Mouse (Mus musculus): ENCODE data around the gene Adtrp.

Adtrp gene

DNA sequence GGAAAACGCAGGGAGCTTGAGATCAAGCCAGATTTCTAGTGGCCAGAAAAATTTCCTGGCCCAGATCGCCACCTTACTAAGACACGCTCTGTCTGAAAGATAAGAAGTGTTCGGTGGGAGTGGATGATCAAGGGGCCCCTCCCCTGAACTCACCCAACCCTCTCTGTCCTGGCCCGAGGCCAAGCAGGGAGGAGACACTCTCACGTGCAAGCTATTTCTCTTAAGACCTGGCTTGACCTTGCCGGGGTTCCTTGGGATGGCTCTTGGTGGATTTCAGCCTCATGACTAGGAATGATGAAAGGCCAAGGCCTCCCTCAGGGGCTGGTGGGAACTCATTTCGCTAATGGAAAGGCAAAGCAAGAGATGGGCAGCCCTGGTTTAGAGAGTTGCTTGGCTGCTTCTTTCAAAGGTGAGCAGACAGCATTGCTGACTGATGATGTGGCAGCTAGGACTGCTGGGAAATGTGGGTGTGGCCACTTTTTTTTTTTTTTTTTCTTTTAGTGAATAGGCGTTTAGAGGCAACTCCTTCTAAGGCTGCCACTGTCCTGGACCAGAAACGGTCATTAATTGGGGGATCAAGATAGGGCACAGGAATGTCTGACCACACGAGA lies at the start of gene Adtrp:
Gene Adtrp, minus strand, starts transcription at position 169 of the 611 bp plus-strand sequence.
- in situ Hi-C loops (cut with MboI; ENCODE audit: low pct_unique_long_range_greater_than_20kb in 1 of 2, low sequenced_read_pairs in 2 of 2, unreplicated experiment in 1 of 2), result no loop called here

DNA sequence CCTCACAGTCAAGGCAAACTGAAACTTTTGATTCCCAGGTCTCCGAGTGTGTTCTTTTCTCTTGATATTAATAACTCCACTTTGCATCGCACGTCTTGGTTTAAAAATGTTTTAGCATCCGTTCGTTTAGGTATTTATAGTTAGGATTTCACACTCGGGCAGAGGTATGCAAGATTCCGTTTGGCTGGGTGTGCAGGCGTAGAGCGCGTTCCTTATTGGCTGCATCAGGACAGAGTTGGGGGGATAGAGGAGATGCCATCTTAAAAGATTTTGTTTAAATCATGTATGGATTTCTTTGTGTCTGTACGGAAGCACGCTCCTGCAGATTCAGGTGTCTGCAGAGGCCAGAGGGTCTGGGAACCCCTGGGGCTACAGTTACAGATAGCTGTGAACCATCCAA lies 44.5 kb upstream of the Adtrp start:
- in situ Hi-C loops (cut with MboI; ENCODE audit: low pct_unique_long_range_greater_than_20kb in 1 of 2, low sequenced_read_pairs in 2 of 2, unreplicated experiment in 1 of 2), result no loop called here

DNA sequence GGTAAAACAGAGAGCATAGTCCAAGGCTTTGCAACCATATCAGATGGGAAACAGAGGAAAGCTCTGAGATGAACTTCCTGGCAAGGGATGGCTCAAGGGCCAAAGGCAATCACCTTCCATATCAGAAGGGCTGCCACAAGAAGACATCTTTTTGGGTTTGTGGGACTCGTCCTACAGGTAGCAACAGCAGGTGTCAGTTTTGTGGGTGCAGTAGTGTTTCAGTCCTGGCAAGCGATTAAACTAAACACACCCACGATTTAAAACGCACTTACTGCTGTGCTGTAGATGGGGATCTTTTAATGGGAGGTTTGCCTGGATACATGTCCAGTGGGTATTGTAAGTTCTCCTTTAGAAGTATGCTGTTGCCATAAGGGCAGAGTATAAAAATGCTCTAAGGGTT lies 43.1 kb upstream of the Adtrp start:
- in situ Hi-C loops (cut with MboI; ENCODE audit: low pct_unique_long_range_greater_than_20kb in 1 of 2, low sequenced_read_pairs in 2 of 2, unreplicated experiment in 1 of 2), result no loop called here

DNA sequence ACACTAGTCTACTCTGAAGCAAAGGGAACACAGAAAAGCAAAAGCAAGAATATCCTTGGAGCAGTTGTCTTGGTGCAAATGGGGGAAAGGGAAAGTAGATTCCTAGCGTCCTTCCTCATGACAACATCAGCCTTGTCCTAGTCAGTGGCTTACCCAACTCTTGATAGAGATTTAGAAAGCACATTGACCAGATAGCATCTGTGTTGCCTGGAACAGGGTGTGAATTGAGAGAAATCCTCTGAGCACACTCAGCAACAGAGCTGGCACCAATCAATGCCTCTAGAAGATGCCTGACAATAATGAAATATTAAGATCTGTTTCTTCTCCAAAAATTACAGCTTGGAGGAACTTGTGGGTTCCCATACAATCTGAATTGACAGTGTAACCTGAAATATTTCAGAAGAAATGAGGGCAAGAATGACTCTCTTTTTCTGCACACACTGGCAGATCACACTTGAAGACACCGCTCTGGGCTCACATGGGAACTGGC lies 42.7 kb upstream of the Adtrp start:
- in situ Hi-C loops (cut with MboI; ENCODE audit: low pct_unique_long_range_greater_than_20kb in 1 of 2, low sequenced_read_pairs in 2 of 2, unreplicated experiment in 1 of 2), result no loop called here

DNA sequence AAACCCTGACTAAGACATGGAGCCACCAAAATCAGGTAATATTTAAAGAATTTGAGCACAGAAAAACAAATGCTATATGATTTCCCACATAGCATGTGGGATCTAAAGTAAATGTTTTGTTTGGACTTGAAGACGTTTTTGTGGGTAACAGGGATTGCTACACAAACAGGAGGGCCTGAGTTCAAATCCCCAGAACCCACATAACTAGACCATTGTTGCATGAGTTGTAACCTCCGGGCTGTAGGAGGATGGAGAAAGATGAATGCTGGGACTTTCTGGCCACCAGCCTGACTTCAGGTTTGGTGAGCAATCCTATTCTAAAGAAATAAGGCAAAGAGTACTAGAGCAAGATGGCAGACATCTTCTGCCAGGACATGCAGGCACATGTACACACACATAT lies 41.2 kb upstream of the Adtrp start:
- in situ Hi-C loops (cut with MboI; ENCODE audit: low pct_unique_long_range_greater_than_20kb in 1 of 2, low sequenced_read_pairs in 2 of 2, unreplicated experiment in 1 of 2), result no loop called here

DNA sequence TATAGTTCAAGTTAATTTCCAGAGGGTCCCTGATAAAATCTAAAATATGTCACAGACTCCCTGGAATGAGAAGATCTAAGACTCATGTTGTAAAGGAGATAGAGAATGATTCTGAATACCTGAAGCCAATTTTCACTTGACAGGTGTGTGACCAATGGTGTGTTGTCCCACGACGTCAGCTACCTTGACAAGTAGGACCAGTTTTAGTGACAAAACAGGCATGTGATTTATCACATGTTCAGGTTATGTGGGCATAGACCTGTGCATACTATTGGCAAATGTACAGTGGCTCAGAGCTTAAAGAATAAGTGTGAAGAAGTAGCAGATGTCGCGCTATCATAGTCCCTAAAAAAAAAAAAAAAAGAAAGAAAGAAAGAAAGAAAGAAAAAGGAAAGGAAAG lies 38.6 kb upstream of the Adtrp start:
- in situ Hi-C loops (cut with MboI; ENCODE audit: low pct_unique_long_range_greater_than_20kb in 1 of 2, low sequenced_read_pairs in 2 of 2, unreplicated experiment in 1 of 2), result no loop called here

DNA sequence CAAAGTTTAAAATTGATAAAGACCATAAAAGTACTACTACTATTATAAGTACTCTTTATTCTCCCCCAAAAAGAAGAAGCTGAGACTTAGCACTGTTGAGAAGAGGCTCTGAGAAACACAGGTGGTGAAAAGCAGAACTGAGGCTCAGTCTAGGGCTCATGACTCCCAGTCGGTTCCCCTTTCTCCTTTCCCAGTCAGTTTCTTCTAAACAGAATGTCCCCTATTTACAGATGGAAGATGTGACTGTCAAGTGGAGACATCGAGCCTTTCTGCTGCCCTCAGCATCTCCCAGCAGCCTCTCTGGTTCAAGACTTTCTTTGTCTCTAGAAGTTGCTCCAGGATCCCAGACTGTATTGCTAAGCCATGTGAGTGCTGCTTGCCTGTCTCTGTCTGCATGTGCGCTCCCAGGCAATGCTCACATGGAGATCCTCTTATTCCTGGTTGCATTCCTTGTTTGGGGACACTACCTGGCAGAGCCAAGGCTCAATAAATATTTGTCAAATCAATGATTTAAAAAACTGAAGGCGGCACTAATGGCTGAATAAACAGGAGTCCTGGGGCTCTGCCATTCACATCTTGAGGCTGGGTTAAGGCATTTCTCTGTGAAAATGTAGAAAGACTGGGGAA lies 36.3 kb upstream of the Adtrp start:
- in situ Hi-C loops (cut with MboI; ENCODE audit: low pct_unique_long_range_greater_than_20kb in 1 of 2, low sequenced_read_pairs in 2 of 2, unreplicated experiment in 1 of 2), result no loop called here

DNA sequence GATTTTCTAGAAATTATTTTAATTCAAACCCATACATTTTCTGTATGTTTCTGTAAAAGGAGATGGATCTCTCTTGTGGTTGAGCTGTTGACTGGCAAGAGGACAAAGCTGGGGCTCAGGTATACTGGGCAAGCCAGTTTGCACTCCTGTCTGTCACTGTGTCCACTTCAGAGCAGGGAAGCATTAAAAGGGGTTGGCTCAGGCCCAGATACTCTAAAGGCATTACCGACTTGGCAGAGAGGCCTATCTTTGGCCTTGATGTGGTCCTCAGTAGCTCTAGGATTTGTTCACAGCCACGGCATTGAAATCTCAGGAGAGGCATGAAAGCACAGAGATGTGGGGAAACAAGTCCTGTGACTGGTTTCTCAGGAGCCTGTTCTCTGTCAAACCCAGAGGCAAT lies 33.7 kb upstream of the Adtrp start:
- in situ Hi-C loops (cut with MboI; ENCODE audit: low pct_unique_long_range_greater_than_20kb in 1 of 2, low sequenced_read_pairs in 2 of 2, unreplicated experiment in 1 of 2), result no loop called here

DNA sequence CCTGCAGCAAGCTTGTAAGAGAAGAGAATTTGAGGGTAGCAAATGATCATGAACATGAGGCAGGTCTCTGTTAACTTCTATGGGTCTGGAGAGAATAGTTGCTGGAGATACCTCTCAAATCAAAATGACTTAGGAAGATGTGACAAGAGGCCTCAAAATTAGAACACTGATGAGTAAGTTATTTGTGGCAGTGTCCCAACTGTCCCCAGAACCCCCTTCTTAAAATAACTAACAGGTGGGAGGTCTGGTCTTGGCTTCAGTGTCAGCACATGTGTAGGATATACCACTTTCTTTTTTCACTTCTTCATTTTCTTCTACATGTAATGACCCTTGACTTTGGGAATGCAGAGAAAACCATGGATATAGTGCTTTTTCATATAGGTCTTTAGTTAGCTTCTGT lies 33.0 kb upstream of the Adtrp start:
- in situ Hi-C loops (cut with MboI; ENCODE audit: low pct_unique_long_range_greater_than_20kb in 1 of 2, low sequenced_read_pairs in 2 of 2, unreplicated experiment in 1 of 2), result no loop called here

DNA sequence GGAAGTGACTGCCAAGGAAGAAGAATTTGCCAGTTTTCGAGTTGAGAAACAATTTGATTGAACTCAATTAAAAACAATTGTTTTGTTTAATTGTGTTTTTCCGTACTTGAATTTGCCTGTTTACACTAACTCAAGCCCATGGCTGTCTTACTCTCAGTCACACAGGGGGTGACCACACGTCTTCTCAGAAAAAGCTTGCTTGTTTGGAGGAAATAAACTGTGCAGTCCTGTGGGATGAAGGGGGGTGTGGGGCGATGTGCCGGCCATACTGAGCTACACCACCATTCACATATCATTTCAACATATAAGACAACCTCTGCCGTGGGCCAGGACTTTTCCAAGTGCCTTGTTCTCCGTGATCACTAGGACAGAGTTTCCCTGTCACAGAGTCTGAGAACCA lies 25.2 kb upstream of the Adtrp start:
- in situ Hi-C loops (cut with MboI; ENCODE audit: low pct_unique_long_range_greater_than_20kb in 1 of 2, low sequenced_read_pairs in 2 of 2, unreplicated experiment in 1 of 2), result no loop called here

DNA sequence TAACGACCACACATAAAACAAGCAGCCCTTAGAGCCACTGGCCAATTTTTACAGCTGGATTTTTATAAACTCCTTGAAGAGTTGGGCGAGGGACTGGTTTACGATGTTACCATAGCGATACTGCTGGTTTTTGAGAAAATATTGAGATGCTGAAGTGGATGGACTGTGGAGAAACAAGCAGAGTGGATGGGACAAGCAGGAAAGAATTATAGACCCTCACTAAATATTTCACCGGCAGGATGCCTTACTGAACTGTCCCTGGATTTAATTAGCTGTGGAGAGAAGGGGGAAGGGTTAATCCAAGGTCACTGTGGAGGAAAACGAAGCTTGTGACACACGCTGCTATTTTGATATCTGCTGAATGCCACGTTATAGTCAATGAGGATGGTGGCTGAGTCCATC lies 24.7 kb upstream of the Adtrp start:
- in situ Hi-C loops (cut with MboI; ENCODE audit: low pct_unique_long_range_greater_than_20kb in 1 of 2, low sequenced_read_pairs in 2 of 2, unreplicated experiment in 1 of 2), result no loop called here

DNA sequence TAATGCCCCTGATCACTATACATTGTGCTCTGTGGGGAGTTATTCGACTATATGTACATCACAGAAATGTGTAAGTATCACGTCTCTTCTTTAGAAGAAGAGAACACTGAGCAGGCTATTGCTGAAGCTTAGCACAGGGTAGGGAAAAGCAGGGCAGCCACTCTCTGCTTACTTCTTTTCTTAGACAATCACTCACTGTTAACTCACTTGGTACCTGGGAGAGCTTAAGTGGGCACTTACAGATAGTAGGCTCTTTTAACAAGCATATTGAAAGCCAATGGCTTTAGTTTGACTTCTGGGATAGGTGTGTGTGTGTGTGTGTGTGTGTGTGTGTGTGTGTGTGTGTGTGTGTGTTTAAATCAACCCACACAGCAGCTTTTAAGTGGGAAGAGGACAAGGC lies 20.0 kb upstream of the Adtrp start:
- in situ Hi-C loops (cut with MboI; ENCODE audit: low pct_unique_long_range_greater_than_20kb in 1 of 2, low sequenced_read_pairs in 2 of 2, unreplicated experiment in 1 of 2), result no loop called here

DNA sequence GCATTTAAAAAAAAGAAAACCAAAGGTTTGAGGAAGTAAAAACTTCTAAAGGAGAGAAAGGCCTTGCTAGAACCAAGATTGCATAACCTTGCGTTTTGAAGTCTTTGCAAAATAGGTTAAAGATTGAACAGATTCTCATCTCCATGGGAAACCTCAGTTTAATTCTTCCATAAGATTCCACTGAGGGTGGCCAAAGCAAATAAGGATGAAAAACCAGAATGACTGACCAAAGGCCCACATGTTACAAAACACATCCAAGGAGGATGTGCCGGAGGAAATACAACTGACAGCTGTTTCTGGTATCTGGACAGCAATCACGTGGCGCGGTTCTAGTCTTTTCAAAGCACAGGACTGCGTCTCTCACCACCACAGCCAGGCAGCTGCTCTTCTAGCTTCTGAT lies 18.1 kb upstream of the Adtrp start:
- in situ Hi-C loops (cut with MboI; ENCODE audit: low pct_unique_long_range_greater_than_20kb in 1 of 2, low sequenced_read_pairs in 2 of 2, unreplicated experiment in 1 of 2), result no loop called here

DNA sequence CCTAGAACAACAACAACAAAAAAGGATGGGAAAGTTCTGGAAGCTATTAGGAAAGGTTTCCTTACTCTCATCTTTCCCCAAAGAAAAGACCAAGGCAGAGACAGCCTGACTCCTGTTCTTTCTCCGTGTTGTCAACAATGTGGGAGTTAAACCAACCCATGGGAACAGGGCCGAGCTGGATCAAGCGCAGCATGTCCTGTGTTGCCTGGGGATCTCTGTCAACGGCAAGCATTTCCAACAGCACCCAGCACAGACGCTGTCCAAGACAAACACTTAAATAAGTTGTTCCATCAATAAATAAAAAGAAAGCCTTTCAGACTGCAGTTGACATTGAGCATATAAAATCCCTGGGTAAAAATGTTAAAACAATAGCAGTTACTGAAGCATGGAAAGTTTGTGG lies 17.6 kb upstream of the Adtrp start:
- in situ Hi-C loops (cut with MboI; ENCODE audit: low pct_unique_long_range_greater_than_20kb in 1 of 2, low sequenced_read_pairs in 2 of 2, unreplicated experiment in 1 of 2), result no loop called here

DNA sequence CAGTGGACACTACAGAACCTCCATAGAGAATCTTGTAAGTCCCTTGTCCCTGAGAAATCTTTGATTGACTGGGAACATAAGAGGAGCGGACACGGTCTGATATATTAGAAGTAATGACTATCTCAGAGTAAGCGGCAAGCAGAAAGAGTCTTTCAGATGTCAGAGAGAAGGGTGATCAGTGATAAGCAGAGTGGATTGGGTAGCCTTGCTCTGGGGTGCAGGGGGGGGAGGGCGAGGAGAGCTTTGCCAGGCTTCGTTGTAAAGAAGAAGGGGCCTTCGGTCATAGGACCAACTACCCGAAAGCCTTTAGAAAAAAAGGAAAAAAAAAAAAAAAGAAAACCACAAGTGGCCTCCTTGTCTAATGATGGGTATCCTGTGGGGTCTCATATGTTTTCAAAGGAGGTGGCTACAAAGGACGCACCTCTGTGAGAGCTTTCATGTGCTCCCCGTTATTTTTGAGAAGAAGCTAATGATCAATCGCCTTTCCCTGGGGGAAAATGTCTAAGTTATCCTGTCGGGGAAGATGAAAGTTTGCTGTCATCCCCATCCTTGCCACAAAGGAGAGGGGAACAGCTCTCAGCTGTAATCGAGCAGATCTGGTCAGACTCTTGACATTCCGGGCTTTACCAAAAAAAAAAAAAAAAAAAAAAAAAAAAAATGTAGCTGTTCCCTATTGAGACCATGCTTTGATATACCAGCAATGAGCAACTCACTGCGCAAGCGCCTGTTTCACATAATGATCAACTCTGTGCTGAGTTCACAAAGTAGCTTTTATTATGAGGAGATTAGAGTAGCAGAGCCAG lies 13.3 kb upstream of the Adtrp start:
- in situ Hi-C loops (cut with MboI; ENCODE audit: low pct_unique_long_range_greater_than_20kb in 1 of 2, low sequenced_read_pairs in 2 of 2, unreplicated experiment in 1 of 2), result no loop called here

DNA sequence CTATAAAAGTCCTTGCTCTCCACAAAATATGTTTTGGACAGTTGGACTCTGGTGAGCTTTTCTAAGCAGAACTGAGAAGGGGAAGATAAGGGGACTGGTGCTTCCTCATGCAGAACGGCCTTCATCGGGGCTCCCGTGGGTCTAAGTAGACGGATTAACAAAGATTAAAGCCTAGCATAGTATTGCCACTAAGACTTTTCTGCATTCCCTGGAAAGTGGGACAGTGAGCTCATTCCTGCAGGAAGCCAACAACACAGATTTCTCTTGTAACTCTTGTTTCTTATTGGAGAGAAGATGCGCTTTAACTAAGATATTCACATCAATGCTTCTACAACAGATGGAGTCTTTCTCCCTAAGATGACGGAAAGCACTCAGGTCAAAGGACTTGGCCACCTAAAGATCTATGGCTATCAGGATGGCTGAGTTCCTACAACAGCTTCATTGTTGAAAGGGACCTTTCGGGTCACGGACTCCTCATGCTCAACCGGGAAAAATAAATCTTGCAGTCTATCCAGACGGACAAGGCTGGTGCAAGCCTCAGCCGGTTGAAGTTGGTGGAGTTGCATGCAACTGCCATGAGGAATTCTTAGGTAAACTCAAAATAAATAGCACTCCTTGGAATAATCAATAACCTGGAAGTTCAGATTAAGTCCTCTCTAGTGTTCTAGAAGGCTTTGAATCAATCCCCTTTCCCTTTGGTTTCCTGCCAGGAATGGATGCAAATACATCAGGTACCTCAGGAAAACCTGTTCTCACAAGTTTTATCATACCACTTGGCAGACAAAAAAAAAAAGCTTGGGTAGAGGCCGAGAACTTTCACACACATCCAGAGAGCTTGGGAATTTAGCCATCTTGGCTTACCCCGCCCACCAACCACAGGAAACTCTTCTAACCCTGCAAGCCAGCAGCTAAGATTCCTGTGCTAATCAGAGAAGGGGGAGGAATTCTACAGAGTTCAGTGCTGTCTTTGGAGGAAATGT lies 8.0 kb upstream of the Adtrp start:
- in situ Hi-C loops (cut with MboI; ENCODE audit: low pct_unique_long_range_greater_than_20kb in 1 of 2, low sequenced_read_pairs in 2 of 2, unreplicated experiment in 1 of 2), result no loop called here

DNA sequence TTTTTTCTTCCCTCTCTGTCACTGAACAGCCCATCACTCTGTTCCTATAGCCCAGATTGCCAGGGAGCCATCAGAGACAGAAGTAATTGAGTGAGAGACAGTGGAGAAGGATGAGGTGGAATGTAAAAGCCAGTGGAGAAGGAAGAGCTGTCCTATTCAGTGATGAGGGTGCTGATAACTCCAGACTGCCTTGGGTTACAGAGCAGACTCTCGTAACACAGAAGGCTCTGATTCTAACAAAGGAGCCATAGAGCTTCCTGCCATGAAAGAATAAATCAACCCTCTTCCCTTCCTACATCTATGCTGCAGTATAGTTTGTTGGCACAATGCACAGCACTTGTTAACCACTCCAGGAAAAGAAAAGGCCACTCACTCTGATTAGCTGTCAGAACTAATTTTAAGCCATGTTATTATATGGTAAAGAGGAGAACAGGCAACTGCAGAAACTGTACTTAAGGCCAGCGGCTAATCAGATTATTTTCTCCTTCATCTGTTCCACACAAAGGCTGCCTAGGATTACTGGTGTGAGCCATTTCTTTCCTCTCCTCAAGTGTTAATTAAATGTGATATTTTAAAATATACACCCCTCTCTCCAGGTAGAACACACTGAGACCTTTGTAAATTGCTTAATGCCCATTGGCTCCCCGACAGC lies 3.4 kb upstream of the Adtrp start:
- in situ Hi-C loops (cut with MboI; ENCODE audit: low pct_unique_long_range_greater_than_20kb in 1 of 2, low sequenced_read_pairs in 2 of 2, unreplicated experiment in 1 of 2), result no loop called here

DNA sequence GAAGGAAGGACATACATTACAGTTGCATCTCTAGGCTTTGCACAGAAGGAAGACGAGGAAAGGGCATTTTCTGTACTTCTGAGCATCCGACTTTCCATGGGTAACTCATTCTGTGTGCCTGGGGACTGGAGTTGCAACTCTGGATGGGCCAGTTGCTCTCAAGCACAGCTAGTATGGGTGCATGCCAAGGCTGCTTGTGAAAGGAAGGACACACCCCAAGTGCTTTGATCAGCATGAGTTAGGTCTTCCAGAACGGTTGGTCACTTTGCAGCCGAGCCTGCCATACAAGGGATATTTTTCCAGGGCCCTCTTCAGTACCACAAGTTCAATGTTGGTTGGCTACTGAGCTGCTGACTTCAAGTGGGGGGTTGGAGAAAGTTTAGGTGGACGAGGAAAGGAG lies 968 bp downstream of the Adtrp start:
- in situ Hi-C loops (cut with MboI; ENCODE audit: low pct_unique_long_range_greater_than_20kb in 1 of 2, low sequenced_read_pairs in 2 of 2, unreplicated experiment in 1 of 2), result no loop called here

Data from mouse embryonic stem cell (cell line).